Mouse (Mus musculus) left cerebral cortex, adult 6 months (tissue): ENCODE data around the gene Kif2b. TPM values are rescaled to one million over a fixed set of nuclear protein-coding genes. Genes with fewer than 3 reads are reported as not detected.

Experiments
- long read RNA-seq, 2 experiments: library from polyadenylated mRNA; unstranded; transcript quantifications; one replicate each; pipeline ENCODE4 v2.0.0; 2019 to 2020
- polyA plus RNA-seq: library from polyadenylated mRNA; unstranded; fragments of <200 nt; fragmentation: Nextera tagmentation; gene quantifications from 2 replicates; pipeline ENCODE4 v1.2.3, GENCODE M21; 2021

Kif2b gene
- polyA plus RNA-seq: not detected in 2 replicates
- long read RNA-seq, experiment 1: 0 reads
- long read RNA-seq, experiment 2: 0 reads

DNA sequence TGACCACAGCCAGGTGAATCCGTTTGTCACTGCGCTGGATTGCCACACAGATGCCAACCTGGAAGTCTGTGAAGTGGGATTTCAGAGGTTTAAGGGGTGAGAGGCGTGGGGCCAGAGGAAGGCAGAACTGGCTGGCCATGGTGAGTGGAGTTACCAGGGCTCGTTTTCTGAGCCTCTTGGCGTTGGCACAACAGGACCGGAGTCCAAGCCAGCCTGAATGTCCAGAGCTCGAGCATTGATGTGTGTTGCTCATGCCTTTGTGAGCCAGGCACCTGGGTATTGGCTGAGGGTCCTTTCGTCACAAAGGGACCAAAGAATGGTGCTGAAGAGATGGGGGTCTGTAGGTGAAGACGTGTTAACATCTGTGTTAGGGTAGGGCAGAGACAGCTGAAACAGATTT, at the start of gene Kif2b:
Gene Kif2b, minus strand, starts transcription at position 242 of the 400 bp plus-strand sequence.

